Mouse (Mus musculus): ENCODE results near the gene Mfsd6.

- TF ChIP-seq CTCF (IDR thresholded peaks at IDR 0.05; ENCODE audit: borderline replicate concordance, extremely low read depth, insufficient read depth, insufficient read length) (no peak), POLR2A (IDR thresholded peaks at IDR 0.05; ENCODE audit: borderline replicate concordance, extremely low read depth, insufficient read depth, insufficient read length, poor library complexity, severe bottlenecking) (no peak)
These were observed 1.7 kb upstream of the Mfsd6 start for GRCm38 (mm10) chr1:52728857-52729489.
